Mouse (Mus musculus) liver, embryonic 14.5 days (tissue): ENCODE measurements around the gene Zbtb22.
A peak's percentile ranks its signal among the peaks of the same experiment; 100 is the strongest.

Source experiments
- CTCF ChIP-seq: IDR thresholded peaks from 2 replicates; pipeline ENCODE4 v1.5.1; 2016; ENCODE audit warnings: antibody characterized with exemption, low read depth, control low read depth
- EP300 ChIP-seq: IDR thresholded peaks from 2 replicates; pipeline ENCODE4 v1.6.1; 2016; ENCODE audit warnings: antibody characterized with exemption, low read depth

GRCm38 (mm10) chr17:33925406-33926116 is 9.9 kb downstream of the Zbtb22 start:
- TF ChIP-seq CTCF (peak; percentile 39), EP300 (no peak)
